Mouse (Mus musculus): ENCODE results near the gene Xpnpep2.

DNA sequence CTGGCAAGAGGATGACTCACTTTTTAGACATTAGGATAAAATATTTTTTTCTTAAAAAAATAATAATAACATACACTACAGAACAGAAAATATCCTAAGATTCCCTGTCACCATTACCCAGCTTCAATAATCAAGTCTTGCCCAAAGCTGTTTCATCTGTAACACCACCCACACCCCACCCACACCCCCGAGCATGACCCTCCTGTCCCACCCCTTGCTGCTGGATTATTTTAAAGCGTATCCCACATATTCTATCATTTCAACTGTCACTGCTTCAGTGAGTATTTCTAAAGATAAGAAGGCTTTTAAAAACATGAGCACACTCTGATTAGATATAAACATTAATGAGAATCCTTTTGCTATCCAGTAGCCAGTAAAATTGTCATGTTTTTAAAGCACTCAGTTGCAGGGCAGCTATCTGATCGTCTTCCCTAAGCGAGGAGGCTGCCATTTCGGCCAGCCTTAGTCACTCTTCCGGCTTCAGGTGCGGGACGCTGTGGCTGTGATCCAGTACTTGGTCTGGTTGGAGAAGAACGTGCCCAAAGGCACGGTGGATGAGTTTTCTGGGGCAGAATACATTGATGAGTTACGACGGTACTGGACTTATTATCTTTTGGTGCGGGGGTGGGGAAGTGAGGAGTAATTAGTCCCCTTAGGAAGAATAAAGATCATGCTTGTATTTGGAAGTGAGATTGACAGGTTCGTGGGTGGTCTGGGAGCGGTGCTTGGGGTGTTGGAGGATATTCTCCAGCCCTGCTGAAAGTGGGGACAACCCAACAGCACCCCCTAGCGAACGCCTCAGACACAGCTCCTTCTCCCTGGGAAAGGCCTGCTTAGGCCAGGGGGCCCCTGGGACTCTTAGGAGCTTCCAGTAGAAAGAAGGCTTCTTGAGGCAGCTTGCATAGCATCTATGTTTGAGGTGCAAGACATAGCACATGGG lies 15.9 kb downstream of the Xpnpep2 start:
- TF ChIP-seq CTCF (IDR thresholded peaks at IDR 0.05; ENCODE audit: extremely low read depth, insufficient read length, insufficient replicate concordance, low read depth, low read length) (peak; percentile 65; the same call in 1 of the 2 replicates), POLR2A (IDR thresholded peaks at IDR 0.05; ENCODE audit: low read depth, low read length) (no peak)

Measured in small intestine, adult 2 months (tissue).